Mouse (Mus musculus): ENCODE results near the gene Sobp. TPM values are rescaled to one million over a fixed set of nuclear protein-coding genes. Genes with fewer than 3 reads are reported as not detected.

Gene Sobp
- total RNA-seq, 2 experiments from 2014 or later, result 81.7 to 82.8 TPM

GRCm38 (mm10) chr10:42999324-42999723, 175.0 kb downstream of the Sobp start:
- no peak for DNase-seq (ENCODE audit: low spot score in 2 of 2)

GRCm38 (mm10) chr10:42997278-42997677, 177.1 kb downstream of the Sobp start:
- DNase-seq (ENCODE audit: low spot score in 2 of 2), result no peak

- no peak for DNase-seq (ENCODE audit: low spot score in 2 of 2)
Measured at GRCm38 (mm10) chr10:42995484-42995895, 178.8 kb downstream of the Sobp start.

- DNase-seq (ENCODE audit: low spot score in 2 of 2), result peak in 1 of 2 experiments; percentile 43
Measured at GRCm38 (mm10) chr10:42994331-42994782, 180.0 kb downstream of the Sobp start.

GRCm38 (mm10) chr10:42991018-42991417, 183.3 kb downstream of the Sobp start:
- DNase-seq (ENCODE audit: low spot score in 2 of 2), result no peak

GRCm38 (mm10) chr10:42989910-42990309, 184.4 kb downstream of the Sobp start:
- DNase-seq (ENCODE audit: low spot score in 2 of 2), result peak in 1 of 2 experiments; percentile 65

- no peak for DNase-seq (ENCODE audit: low spot score in 2 of 2)
Measured at GRCm38 (mm10) chr10:42988627-42989026, 185.7 kb downstream of the Sobp start.

- DNase-seq (ENCODE audit: low spot score in 2 of 2), result no peak
Measured at GRCm38 (mm10) chr10:42987594-42988052, 186.7 kb downstream of the Sobp start.

GRCm38 (mm10) chr10:42984886-42985285, 189.4 kb downstream of the Sobp start:
- no peak for DNase-seq (ENCODE audit: low spot score in 2 of 2)

GRCm38 (mm10) chr10:42980999-42981757, 193.2 kb downstream of the Sobp start:
- no peak for DNase-seq (ENCODE audit: low spot score in 2 of 2)

GRCm38 (mm10) chr10:42978346-42978745, 196.0 kb downstream of the Sobp start:
- DNase-seq (ENCODE audit: low spot score in 2 of 2), result no peak

- DNase-seq (ENCODE audit: low spot score in 2 of 2), result no peak
Measured at GRCm38 (mm10) chr10:42976577-42976976, 197.8 kb downstream of the Sobp start.

GRCm38 (mm10) chr10:42973537-42973936, 200.8 kb downstream of the Sobp start:
- DNase-seq (ENCODE audit: low spot score in 2 of 2), result no peak

- DNase-seq (ENCODE audit: low spot score in 2 of 2), result peak in 1 of 2 experiments; percentile 57
Measured at GRCm38 (mm10) chr10:42972504-42973172, 201.7 kb downstream of the Sobp start.

- DNase-seq (ENCODE audit: low spot score in 2 of 2), result no peak
Measured at GRCm38 (mm10) chr10:42968332-42968731, 206.0 kb downstream of the Sobp start.

- no peak for DNase-seq (ENCODE audit: low spot score in 2 of 2)
Measured at GRCm38 (mm10) chr10:42963061-42963460, 211.3 kb downstream of the Sobp start.

- DNase-seq (ENCODE audit: low spot score in 2 of 2), result no peak
Measured at GRCm38 (mm10) chr10:42962655-42963054, 211.7 kb downstream of the Sobp start.

GRCm38 (mm10) chr10:42962181-42962601, 212.1 kb downstream of the Sobp start:
- DNase-seq (ENCODE audit: low spot score in 2 of 2), result no peak

GRCm38 (mm10) chr10:42961771-42962170, 212.6 kb downstream of the Sobp start:
- no peak for DNase-seq (ENCODE audit: low spot score in 2 of 2)

- no peak for DNase-seq (ENCODE audit: low spot score in 2 of 2)
Measured at GRCm38 (mm10) chr10:42958686-42959085, 215.6 kb downstream of the Sobp start.

- peak; percentile 60 to 87 for DNase-seq (ENCODE audit: low spot score in 2 of 2)
Measured at GRCm38 (mm10) chr10:42957881-42958651, 216.3 kb downstream of the Sobp start.

- no peak for DNase-seq (ENCODE audit: low spot score in 2 of 2)
Measured at GRCm38 (mm10) chr10:42955205-42955604, 219.1 kb downstream of the Sobp start.
